Mouse (Mus musculus) small intestine, adult 2 months (tissue): ENCODE results near the gene Gm20441. TPM values are rescaled to one million over a fixed set of nuclear protein-coding genes. Genes with fewer than 3 reads are reported as not detected.

Experiments
- H3K27ac ChIP-seq: fragments of 200-500 bp; 2 replicates; pipeline ENCODE4 v1.5.1; 2012; ENCODE audit warnings: low read depth, low read length, control low read depth, inconsistent platforms; ENCODE audit not compliant: insufficient read depth
- H3K27me3 ChIP-seq: fragments of 200-500 bp; 2 replicates; pipeline ENCODE4 v1.6.1; 2012; ENCODE audit warnings: mild to moderate bottlenecking, moderate library complexity, low read length, inconsistent platforms; ENCODE audit not compliant: control insufficient read depth, insufficient read depth
- H3K36me3 ChIP-seq: fragments of 200-500 bp; 2 replicates; pipeline ENCODE4 v1.6.1; 2012; ENCODE audit warnings: mild to moderate bottlenecking, low read length, control low read depth, inconsistent platforms; ENCODE audit not compliant: control insufficient read depth, insufficient read depth
- H3K4me1 ChIP-seq: fragments of 200-500 bp; 2 replicates; pipeline ENCODE4 v1.6.1; 2012; ENCODE audit warnings: low read length, inconsistent platforms, mixed read lengths; ENCODE audit not compliant: control insufficient read depth, insufficient read depth, insufficient read length
- H3K4me3 ChIP-seq: fragments of 200-500 bp; 2 replicates; pipeline ENCODE4 v1.5.1; 2012; ENCODE audit warnings: low read depth, mild to moderate bottlenecking, control low read depth, inconsistent platforms, low read length, moderate library complexity
- CTCF ChIP-seq: fragments of 200-500 bp; IDR thresholded peaks from 2 replicates; pipeline ENCODE4 v1.5.1; 2012; ENCODE audit warnings: low read depth, mild to moderate bottlenecking, control low read depth, inconsistent platforms, low read length, moderate library complexity, mixed read lengths; ENCODE audit not compliant: insufficient replicate concordance, insufficient read length; ENCODE audit errors: extremely low read depth
- POLR2A ChIP-seq: fragments of 200-500 bp; IDR thresholded peaks from 2 replicates; pipeline ENCODE4 v1.6.1; 2012; ENCODE audit warnings: low read depth, mild to moderate bottlenecking, control low read depth, inconsistent platforms, low read length, moderate library complexity
- WGBS: fragments of 180-500 bp; shearing (Covaris S2); methylation state at CpG from one replicate; pipeline ENCODE4 v1.1.7; 2018; 5-methylcytosine and 5-hydroxymethylcytosine counted together
- polyA plus RNA-seq: library from polyadenylated mRNA; depleted of rRNA; stranded (reverse); fragments of >200 nt; gene quantifications from 2 replicates; pipeline ENCODE4 v1.2.3, GENCODE M21; 2012; rRNA removed

The Gm20441 gene
- not detected in 2 replicates for polyA plus RNA-seq

DNA sequence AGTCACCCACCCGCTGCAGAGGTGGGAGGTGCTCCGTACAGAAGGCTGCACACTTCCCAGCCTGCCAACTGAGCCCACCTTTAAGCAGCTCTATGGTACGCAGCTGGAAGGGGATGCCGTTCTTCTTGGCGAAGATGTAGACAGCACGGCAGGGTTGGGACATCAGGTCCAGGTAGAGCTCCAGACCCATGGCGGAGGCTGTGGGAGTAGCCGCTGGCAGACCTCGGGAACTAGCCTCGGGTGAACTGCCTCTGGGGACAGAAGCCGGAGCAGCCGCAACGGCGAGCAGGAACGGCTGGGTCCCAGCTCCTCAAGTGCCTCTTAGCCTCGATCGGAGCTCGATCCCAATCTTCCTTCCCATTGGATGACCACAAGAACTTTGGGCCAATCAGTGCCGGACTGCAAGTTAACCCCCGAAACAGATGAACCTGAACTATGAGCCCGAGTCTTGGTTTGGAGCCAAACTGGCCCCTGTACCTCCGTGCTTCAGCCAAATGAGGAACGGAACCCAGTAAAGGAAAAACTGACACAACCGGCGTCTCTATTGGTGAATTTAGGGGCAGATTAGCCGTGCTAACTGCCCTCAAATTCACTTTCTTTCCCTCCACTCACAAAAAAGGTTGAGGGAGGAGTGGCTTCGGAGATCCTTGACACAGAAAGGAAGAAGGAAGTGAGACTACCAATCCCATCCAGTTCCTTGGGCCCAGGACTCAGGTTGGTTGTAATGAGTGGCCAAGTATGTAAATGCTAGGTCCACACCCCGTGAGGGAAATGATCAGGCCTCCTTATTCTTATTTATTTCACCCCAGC is at the start of gene Gm20441, which contains the start of gene Gstt3:
Gene Gm20441 (minus strand): TSS at position 186 of the 810 bp plus-strand sequence.
Gene Gstt3 (minus strand): TSS at position 646 of the 810 bp plus-strand sequence.
- under 1% methylated on average over 28 of the region's 28 CpGs for WGBS
- Histone ChIP-seq H3K4me3 (peak within 1 kb of the TSS; percentile 67), H3K27ac (peak within 1 kb of the TSS; percentile 96), H3K27me3 (no peaks in the 10 kb centered on the region), H3K4me1 (peaks cover 9% of the 10 kb centered on the region; the same call in 1 of the 2 replicates), H3K36me3 (0 out of 2 replicates have a peak, but pooled peaks cover 1% of the 10 kb centered on the region)
- TF ChIP-seq CTCF (no peak), POLR2A (peak; percentile 87)

- Histone ChIP-seq H3K36me3 (no peaks in the 10 kb centered on the region), H3K27me3 (no peaks in the 10 kb centered on the region), H3K27ac (no peak overlapping the region), H3K4me1 (peaks cover 11% of the 10 kb centered on the region; the same call in 1 of the 2 replicates), H3K4me3 (no peak overlapping the region)
- TF ChIP-seq CTCF: no peak
- no peak for TF ChIP-seq POLR2A
- 93% methylated on average over 2 of the region's 2 CpGs for WGBS
These were observed 49.5 kb upstream of the Gm20441 start for GRCm38 (mm10) chr10:75830275-75830670.

GRCm38 (mm10) chr10:75829529-75830274 is 48.9 kb upstream of the Gm20441 start:
- TF ChIP-seq CTCF: no peak
- no peak for TF ChIP-seq POLR2A
- Histone ChIP-seq H3K4me3 (no peak overlapping the region), H3K27ac (no peak overlapping the region), H3K27me3 (no peaks in the 10 kb centered on the region), H3K36me3 (no peaks in the 10 kb centered on the region), H3K4me1 (peaks cover 11% of the 10 kb centered on the region; the same call in 1 of the 2 replicates)
- WGBS: 86% methylated on average over 2 of the region's 2 CpGs

- no peak overlapping the region for H3K4me3 ChIP-seq
- no peaks in the 10 kb centered on the region for H3K36me3 ChIP-seq
- H3K27ac ChIP-seq: no peak overlapping the region
- H3K27me3 ChIP-seq: no peaks in the 10 kb centered on the region
- TF ChIP-seq CTCF: no peak
- TF ChIP-seq POLR2A: no peak
- H3K4me1 ChIP-seq: peaks cover 11% of the 10 kb centered on the region; the same call in 1 of the 2 replicates
These were observed 47.8 kb upstream of the Gm20441 start for GRCm38 (mm10) chr10:75828500-75828931.

- no peak for TF ChIP-seq CTCF
- no peak for TF ChIP-seq POLR2A
- 0 out of 2 replicates have a peak overlapping the region, but pooled peaks have one; percentile 7 for H3K27ac ChIP-seq
- WGBS: 84% methylated on average over 4 of the region's 4 CpGs
These were observed 47.1 kb upstream of the Gm20441 start for GRCm38 (mm10) chr10:75827668-75828360.

GRCm38 (mm10) chr10:75824530-75824929 is 43.8 kb upstream of the Gm20441 start:
- Histone ChIP-seq H3K4me3 (no peak overlapping the region), H3K27me3 (no peaks in the 10 kb centered on the region), H3K36me3 (no peaks in the 10 kb centered on the region), H3K27ac (no peak overlapping the region), H3K4me1 (peaks cover 4% of the 10 kb centered on the region; the same call in 1 of the 2 replicates)
- TF ChIP-seq POLR2A (no peak), CTCF (no peak)
- WGBS: 64% methylated on average over 4 of the region's 4 CpGs

More at GRCm38 (mm10) chr10:75827668-75828360, 47.1 kb upstream of the Gm20441 start:
- Histone ChIP-seq H3K4me1 (peaks cover 9% of the 10 kb centered on the region; the same call in 1 of the 2 replicates), H3K36me3 (no peaks in the 10 kb centered on the region), H3K27me3 (no peaks in the 10 kb centered on the region), H3K4me3 (no peak overlapping the region)

DNA sequence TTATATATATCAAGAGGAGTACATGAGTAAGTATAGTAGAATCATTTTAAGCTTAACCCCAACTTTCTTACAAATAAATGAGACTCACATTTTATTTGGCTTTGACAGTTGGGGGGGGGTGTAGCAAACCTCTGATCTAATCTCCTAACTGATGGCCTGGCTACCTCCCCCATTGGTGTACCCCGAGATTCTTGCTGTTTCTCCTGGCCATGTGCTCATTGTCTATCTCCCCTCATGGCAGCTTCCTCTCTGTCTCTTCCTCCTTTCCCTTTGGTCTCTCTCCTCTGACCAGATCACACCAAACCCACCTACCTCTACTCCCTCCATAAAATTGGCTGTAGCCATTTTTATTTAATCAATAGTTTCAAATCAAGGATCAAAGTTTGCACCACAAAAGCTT is 43.0 kb upstream of the Gm20441 start:
- 89% methylated on average over 1 of the region's 1 CpGs for whole genome bisulfite sequencing
- Histone ChIP-seq H3K27ac (no peak overlapping the region), H3K36me3 (no peaks in the 10 kb centered on the region), H3K4me3 (no peak overlapping the region), H3K27me3 (no peaks in the 10 kb centered on the region), H3K4me1 (peaks cover 4% of the 10 kb centered on the region; the same call in 1 of the 2 replicates)
- TF ChIP-seq CTCF: no peak
- no peak for TF ChIP-seq POLR2A
